Mouse (Mus musculus) hindlimb bud, embryonic 11.5 days (tissue): ENCODE data around the gene Limk2.

Experiments used
- DNase-seq: peaks from one replicate; pipeline ENCODE4 v3.0.0-alpha.2; 2012; ENCODE audit warnings: low read depth, low spot score; ENCODE audit errors: extremely low spot score

The Limk2 gene

DNA sequence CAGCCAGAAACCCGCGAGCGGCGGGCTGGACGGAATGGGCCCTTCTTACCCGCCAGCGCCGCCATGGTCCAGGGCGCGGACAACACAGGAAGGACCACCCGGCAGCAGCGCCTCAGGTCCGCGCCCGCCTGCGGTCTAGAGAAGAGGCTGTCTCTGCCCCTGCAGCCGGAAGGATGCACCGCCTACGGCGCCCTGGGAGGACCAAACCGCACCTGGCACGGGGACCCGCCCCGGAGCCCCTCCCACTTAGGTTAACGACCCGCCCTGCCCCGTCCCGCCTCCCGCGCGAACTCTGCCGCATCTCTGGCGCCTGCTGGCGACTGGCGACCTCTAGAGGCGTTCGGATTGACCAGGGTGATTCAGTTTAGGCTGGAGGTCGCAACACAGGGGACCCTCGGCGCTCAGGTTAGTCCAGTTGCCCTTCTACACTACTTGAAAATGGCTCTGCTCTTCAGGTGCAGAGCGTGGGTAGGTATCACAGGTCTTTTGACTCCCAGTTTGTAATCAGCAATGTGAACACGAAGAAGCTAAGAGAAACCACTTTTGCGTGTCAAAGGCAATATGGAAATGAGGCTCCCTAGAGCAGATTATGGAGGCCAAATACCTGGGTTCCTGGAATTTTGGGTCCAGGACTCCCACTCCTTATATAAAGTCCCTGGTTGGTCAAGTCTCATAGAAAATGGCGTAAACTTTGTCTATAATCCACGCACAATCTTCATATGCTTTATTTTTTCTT, at the start of gene Limk2:
TSS of gene Limk2 (minus strand) at position 193 of the 736 bp plus-strand sequence.
- DNase-seq, result peak; percentile 67

DNA sequence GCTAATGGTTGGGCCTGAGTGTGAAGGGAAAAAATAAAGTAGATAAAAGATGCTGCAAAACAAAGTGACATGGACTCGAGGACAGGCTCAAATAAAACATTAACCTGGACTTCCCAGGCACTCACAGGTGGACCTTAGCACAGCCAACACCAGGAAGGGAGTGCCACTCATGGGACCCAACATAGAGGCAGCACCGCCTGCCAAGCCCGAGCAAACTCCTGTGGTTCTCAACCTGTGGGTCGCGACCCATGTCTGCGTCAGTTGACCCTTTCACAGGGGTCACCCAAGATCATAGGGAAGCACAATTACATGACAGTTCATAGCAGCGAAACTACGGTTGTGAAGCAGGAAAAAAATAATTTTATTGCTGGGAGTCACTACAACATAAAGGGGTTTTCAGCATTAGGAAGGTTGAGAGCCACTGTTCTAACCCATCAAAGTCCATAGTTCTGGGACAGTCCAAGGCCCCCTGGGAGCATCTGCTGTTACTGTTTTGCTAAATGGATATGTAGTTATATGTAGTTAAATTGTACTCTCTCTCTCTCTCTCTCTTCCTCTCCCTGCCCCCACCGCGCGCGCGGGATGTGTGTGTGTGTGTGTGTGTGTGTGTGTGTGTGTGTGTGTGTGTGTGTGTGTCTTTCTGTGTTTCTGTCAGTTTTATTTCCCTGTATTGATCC, 49.6 kb upstream of the Limk2 start:
- no peak for DNase-seq

DNA sequence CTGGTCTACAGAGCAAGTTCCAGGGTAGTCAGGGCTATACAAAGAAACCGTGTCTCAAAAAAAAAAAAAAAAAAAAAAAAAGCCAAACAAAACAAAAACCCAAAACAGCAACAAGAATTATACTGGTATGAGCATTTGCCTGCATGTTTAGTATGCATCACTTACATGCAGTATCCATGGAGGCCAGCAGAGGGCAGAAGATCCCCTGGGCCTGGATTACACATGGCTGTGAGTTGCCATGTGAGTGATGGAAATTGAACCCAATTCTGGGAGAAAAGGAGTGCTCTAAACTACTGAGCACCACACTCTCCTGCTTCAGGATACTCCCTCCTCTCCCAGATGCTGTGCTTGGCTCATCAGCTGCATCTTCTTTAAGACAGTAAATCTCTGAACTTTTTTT, 47.4 kb upstream of the Limk2 start:
- DNase-seq, result peak; percentile 44

DNA sequence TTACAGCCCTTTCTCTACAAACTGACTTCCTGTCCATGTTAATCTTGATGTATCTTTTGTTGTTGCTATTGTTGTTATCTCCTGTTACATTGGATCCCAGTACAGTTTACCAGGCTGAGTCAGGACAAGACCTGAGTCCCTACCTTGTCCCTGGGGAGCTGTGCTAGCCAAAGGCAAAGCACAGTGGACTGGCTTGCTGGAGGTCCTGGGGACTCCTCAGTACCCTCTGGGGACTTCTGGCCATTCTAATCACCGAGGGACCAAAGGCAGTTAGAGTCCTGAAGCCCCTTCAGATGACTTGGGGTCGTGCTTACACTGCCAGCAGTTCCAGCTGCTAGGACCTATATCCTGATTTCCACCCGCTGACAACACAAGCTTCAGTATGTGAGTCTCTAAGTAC, 45.5 kb upstream of the Limk2 start:
- DNase-seq, result no peak

DNA sequence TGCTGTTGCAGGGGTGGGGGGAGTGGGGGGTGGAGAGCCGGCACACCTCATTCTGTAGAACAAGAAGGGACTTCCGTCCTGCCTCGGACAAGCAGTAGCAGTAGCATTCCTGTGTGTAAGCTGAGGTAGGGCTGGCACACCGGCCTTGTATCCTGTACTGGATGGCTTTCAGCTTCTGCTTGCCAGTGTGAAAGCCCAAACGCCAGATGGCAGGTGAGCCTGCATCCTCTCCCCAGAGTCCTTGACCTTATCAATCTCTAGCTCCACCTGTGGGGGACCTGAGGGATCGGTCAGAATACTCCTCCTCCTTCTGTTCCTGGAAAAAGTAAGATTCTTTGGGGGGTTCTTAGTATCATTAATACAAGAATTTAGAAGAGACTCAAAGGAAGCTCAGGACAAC, 44.5 kb upstream of the Limk2 start:
- no peak for DNase-seq

DNA sequence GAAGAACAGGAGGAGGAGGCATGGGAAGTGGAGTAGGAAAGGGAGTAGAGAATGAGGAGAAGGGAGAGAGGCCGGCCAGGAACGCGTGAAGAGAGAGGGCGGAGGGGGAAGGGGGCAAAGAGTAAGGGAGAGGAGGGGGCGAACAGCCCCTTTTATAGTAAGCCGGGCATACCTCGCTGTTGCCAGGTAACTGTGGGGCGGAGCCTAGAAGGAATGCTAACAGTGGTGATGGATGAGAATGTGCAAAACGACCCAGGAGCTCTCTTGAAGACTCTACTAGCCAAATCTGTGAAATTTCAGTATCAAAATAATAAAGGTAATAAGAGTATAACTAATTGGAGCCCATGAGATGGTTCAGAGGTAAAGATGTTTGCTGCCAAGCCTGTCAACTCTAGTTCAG, 43.8 kb upstream of the Limk2 start:
- no peak for DNase-seq

DNA sequence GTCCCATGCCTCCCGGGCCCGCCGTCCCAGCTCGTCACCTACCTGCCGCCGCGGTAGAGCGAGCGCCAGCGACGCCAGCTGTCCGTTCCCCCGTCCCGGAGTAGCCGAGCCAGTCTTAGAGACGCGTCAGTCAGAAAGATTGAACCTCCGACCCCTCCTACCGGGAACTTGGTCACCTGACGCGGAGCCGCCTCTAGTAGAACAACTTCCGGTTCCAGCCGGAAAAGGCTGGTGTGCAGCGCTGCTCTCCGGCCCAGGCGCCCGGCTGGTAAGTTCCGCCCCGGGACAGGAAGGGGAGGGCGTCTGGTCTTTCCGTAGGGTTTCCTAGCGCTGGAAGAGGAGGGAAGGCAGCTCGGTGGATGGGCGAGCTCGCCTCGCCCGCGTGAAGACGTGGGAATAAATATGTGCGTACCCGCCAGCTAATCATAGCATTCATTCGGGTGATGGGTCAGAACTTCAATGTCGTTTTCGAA, 43.2 kb upstream of the Limk2 start, which contains the start of gene Rnf185:
TSS of gene Rnf185 (minus strand) at position 197 of the 473 bp plus-strand sequence.
- peak; percentile 79 for DNase-seq

DNA sequence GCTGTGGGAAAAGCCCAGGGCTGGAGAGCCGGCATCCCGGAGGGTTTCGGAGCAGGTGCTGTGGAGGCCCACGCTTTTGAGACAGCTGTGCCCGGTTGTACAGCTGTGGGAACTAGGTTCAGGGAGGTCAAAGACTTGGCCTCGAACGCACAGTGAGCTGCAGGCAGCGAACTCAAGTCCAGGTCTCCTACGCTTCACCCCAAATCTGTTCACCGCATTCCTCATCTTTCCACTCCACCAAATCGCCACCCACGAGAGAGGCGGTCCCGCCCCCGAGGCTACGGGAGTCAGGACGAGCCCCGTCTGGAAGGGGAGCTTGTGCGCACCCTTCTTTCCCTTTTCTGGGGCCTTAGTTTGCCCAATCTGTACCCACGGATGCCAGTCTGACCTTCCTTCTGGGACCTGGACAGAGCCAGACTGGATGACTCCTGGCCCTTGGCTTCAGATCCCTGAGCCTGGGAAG, 42.7 kb upstream of the Limk2 start:
- no peak for DNase-seq

DNA sequence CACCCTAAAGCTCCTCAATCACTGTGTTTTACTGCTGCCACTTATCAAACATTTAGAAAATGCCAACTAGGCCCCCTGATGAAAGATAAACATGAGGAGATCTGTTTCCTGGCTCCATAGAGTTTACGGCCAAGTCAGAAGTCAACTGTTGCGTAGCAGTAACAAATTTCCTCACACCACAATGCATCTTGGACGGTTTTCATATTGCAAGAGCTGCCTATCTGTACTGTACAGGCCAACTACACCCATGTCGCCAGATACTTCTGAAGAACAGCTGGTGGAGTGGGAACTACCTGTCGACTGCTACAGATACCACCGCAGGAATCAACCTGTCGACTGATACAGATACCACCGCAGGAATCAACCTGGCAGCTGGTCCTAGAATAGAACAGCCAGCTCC, 35.9 kb upstream of the Limk2 start:
- DNase-seq, result no peak

DNA sequence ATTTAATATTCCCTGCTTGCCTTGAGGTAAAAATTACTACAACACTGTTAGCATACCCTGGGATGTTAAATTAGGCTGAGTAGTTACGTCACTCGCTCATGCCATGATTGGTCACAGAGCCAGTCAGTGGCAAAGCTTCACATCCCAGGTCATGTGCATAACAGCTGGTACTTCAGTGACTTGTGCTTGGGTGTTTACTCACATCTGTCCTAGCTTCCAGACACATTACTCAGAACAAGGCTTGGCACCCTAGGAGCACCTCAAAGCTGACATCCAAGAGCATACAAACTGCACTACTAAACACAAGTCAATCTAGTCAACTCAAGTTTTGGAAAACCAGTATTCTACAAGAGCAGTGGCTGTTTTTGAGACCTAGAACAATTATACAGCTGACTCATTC, 34.1 kb upstream of the Limk2 start:
- no peak for DNase-seq

DNA sequence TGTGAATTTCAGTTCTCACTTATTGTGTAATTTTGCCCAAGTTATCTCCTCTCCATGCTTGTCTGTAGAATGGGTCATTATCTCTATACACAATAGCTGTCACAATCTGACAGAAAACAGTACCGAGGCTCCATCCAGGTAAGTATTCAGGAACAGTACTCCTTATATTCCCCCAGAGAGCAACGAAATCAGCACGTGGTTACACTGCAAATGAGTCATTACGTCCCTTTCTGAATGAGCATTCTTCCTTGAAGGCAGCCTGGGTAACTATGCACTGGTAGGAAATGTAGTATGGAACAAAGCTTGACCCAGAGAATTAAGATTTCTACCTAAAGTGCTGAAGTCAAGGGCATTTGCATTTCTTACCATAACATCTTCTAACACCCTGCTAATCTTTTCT, 33.7 kb upstream of the Limk2 start:
- DNase-seq, result no peak

DNA sequence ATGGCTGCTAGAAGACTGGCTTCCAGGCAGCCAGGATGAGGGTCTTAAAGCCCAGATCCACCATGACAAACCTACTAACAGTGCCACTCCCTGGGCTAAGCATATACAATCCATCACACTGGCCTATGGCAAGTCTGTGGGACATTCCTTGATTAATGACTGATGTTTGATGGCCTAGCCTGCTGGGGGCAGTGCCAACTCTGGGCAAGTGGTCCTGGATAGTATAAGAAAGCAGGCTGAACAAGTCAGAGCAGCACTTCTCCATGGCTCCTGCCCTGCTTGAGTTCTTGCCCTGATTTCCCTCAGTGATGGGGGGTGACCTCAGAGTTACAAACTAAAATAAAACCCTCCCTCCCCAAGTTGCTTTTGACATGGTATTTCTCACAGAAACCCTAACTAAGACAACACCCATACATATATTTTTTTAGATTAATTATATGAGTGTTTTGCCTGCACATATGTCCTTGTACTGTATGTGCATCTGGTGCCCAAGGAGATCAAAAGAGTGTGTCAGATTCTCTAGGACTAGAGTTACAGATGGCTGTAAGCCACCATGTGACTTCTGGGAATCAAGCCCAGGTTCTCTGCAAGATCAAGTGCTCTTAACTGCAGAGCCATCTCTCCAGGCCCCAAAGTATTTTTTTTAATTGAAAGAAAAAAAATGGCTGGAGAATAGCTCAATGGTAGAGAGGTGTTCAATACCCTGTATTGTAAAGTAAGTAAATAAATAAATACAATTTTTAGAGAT, 32.9 kb upstream of the Limk2 start:
- DNase-seq, result no peak

DNA sequence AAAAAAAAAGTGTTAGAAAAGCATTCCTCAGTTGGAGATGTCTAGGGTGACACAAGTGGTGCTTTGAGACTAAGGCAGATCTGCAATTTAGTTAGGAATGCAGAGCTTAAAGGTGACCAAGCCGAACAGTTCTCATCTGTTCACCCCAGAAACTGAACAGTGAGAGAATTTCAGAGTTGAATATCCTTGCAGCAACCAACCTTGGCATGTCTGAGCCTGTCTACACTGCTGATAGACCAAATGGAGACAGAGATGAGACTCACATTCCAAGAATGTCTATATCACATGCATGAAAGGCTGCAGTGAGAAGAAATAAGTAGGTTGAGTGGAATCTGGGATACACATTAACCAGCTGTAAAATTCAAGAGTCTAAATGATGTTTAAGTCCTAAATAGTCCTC, 28.6 kb upstream of the Limk2 start:
- DNase-seq, result no peak

DNA sequence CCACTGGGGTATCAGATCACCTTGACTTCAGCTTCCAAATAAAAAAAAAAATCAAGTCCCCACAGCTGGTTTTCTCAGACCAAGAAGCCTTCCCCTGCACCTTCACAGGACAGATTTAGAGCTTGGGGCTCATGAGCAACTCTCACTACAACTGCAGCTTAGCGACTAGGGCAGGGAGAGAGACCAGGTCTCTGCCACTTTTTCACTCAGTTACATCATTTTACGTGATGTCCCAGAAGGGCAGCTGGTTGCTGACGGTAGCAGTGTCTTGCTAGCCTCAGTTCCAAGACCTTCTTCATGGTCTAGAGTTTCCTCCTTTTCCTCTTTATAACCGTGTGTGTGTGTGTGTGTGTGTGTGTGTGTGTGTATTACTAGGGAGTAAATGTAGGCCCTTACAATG, 24.8 kb upstream of the Limk2 start:
- DNase-seq, result no peak

DNA sequence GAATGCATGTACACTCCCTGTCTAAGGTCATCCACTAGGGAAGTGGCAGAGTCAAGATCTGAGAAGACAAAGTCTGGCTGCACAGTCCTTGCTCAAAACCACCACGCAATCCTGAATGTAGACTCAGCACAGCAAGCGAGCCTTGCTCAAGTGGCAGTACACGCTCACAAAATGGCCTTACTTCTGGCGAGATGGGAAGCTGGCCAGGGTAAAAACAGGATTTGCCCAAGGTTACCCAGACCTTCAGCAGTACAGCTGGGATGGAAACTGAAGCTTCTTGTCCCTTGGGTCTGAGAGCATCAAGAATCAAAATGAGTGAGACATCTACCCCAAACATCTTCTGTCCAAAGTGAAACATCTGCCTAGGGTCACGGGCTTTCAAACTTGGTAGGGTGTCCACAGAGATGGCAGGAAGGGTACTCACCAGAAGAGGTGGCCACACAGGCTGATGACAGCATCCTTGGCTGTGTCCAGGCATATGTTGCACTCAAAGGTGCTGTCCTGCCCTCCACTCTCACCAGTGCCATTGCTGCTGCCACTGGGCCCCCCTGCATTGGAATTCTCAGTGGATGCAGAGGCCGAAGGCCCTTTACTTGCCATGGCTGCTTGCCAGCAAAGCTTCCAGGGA, 23.1 kb upstream of the Limk2 start:
- no peak for DNase-seq

DNA sequence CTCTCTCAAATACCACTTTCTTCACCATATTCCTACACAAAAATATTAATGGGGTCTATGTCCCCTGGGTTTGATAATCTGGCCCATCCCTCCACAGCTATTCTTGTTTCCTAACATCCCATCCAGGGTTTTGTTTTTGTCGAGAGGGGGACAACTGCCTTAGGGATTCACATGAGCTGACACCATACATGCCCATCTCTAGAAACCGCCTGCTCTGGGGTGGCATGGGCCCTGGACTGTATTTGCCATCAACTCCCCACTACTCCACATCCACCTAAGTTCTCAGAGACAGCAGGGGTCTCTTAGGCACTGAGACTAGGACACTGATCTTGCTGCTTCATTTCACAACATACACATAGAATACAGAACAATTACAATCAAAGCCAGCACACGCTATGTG, 22.5 kb upstream of the Limk2 start:
- DNase-seq, result no peak

DNA sequence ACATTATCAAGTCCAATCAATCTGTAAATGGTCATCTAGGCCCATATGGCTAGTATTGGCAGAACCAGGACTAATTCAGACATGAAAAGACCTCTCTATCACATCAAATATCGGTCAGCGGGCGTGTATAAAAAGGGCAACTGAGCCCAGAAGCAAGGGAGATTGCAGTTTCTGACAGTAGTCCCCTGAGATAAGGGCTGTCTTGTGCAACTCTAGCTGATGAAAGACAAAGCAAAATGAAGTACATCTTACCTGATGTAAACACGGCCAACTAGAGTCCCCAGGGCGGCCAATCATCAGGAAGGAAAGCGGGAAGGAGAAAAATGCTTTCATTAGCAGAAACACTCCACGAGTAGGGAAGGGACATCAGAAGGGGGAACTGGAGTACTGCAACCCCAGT, 19.6 kb upstream of the Limk2 start:
- DNase-seq, result no peak

DNA sequence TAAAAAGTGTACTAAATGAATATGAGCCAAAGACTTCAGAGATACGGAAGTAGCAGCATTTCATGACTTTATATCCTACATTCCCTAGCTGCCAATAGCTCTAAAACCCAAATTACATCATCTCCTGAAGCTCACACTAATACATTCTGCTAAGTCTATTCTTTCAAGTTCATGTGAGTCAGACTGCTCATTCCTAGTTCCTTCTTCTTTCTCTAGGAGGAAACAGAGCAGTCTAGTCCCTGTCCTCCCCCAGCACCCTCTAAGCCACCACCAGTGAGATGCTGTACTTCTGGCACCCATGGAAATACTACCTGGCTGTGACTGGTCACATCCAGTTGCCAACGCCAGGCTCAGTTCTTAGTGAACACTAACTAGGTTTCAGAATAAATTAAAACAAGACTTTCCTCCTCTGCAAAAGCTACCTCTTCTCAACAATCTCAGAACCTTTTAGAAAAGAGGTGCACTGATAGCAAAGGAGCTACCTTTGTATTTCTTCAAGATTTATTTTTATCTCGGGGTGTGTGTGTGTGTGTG, 18.8 kb upstream of the Limk2 start:
- DNase-seq, result no peak

DNA sequence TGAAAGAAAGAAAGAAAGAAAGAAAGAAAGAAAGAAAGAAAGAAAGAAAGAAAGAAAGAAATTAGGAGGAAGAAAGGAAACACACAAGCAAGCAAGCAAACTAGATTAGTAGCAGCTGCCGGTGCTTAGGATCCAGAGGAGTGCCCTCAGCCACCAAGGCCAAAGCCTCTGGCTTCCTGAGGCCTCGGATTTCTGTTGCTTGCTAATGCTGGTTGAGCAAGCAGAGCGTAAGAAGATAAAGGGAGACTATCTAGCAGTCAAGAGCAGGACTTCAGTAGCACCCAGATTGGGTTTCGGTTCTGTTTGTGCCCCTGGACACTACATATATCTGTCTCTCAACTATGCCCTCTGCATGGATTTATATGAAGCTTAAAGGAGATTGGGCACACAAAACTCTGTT, 13.3 kb upstream of the Limk2 start:
- DNase-seq, result no peak

DNA sequence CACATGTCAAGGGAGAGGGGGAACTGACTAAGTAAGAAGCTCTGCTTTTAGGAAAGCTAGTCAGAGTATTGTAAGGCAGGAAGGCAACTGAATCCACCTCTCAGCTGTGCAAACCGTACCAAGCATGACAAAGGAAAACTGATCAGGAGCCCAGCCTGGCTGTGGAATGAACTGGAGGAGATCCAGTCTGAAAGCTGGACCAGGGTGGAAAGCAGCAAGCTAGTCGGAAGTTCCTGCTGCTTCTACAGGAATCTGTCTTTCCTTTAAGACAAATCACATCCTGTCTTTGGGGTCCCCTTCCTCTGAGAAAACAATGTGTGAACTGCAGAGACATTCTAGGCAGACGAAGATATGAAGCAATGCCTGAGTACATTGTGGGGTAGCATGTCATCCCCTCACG, 9.8 kb upstream of the Limk2 start:
- no peak for DNase-seq

DNA sequence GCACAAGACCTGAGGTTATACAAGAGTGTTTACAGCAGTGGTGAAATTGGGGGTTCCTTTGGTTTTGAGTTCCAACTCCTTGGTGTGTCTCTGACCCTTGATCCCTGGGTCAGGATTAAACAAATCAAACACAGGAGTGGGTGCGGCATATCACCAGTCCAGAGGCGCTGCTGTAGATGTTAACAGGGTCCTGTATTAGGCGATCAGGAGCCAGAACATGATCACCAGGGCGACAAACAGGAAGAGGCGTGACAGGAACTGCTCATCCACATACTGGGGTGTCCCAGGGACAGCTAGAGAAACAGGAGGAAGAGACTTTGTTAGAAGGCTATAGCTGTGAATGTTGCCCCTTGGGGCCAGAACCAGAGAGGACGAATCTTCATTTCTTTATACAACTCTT, 8.8 kb upstream of the Limk2 start:
- no peak for DNase-seq
